Mouse (Mus musculus) heart, embryonic 14.5 days (tissue): Measurements from ENCODE around the gene Pla2g4f. TPM values are rescaled to one million over a fixed set of nuclear protein-coding genes. Genes with fewer than 3 reads are reported as not detected.

Source experiments
- ATAC-seq: fragments of 200-750 bp; cut with Nextera tagmentation; 2 replicates; pipeline ENCODE4 v1.8.0; 2017; ENCODE audit warnings: low read depth, moderate TSS enrichment; ENCODE audit not compliant: insufficient number of reproducible peaks, insufficient read depth, low FRiP score
- H3K27ac ChIP-seq, 2 experiments: fragments of 200-500 bp in 1 of 2; fragments of 300-500 bp in 1 of 2; sonication (generic) in 1 of 2; replicated peaks in 1 of 2; 2 replicates each; pipeline ENCODE4 v1.5.1; 2012 to 2014; ENCODE audit warnings: low read depth in 2 of 2, low read length in 2 of 2, control low read depth in 1 of 2, mild to moderate bottlenecking in 1 of 2, mixed read lengths in 1 of 2; ENCODE audit not compliant: control insufficient read depth in 1 of 2, insufficient read depth in 1 of 2
- H3K27me3 ChIP-seq: fragments of 300-500 bp; sonication (generic); 2 replicates; pipeline ENCODE4 v1.6.1; 2014; ENCODE audit warnings: mild to moderate bottlenecking, low read length, control low read depth; ENCODE audit not compliant: control insufficient read depth, insufficient read depth
- H3K36me3 ChIP-seq: fragments of 300-500 bp; sonication (generic); 2 replicates; pipeline ENCODE4 v1.6.1; 2014; ENCODE audit warnings: mild to moderate bottlenecking, control low read depth, low read length, mixed read lengths; ENCODE audit not compliant: control insufficient read depth, insufficient read depth
- H3K4me1 ChIP-seq, 2 experiments: fragments of 200-500 bp in 1 of 2; fragments of 300-500 bp in 1 of 2; sonication (generic) in 1 of 2; 2 replicates each; pipeline ENCODE4 v1.6.1; 2012 to 2014; ENCODE audit warnings: low read length in 2 of 2, control low read depth in 1 of 2, mixed read lengths in 1 of 2; ENCODE audit not compliant: control insufficient read depth in 2 of 2, insufficient read depth in 2 of 2
- H3K4me2 ChIP-seq: fragments of 300-500 bp; sonication (generic); 2 replicates; pipeline ENCODE4 v1.6.1; 2014; ENCODE audit warnings: mild to moderate bottlenecking, low read length
- H3K4me3 ChIP-seq, 2 experiments: fragments of 200-500 bp in 1 of 2; fragments of 300-500 bp in 1 of 2; sonication (generic) in 1 of 2; 2 replicates each; pipeline ENCODE4 v1.5.1; 2012 to 2014; ENCODE audit warnings: low read length in 2 of 2, mild to moderate bottlenecking in 2 of 2, control low read depth in 1 of 2, low read depth in 1 of 2, moderate library complexity in 1 of 2; ENCODE audit not compliant: control insufficient read depth in 1 of 2, insufficient read depth in 1 of 2
- H3K9ac ChIP-seq: fragments of 300-500 bp; sonication (generic); 2 replicates; pipeline ENCODE4 v1.6.1; 2014; ENCODE audit warnings: mild to moderate bottlenecking, low read length
- H3K9me3 ChIP-seq: fragments of 300-500 bp; sonication (generic); 2 replicates; pipeline ENCODE4 v1.6.1; 2016; ENCODE audit warnings: low read length, control low read depth; ENCODE audit not compliant: control insufficient read depth
- WGBS: fragments of 180-500 bp; shearing (Covaris S2); extraction: QIAGEN DNeasy Blood & Tissue Kit; methylation state at CpG from one replicate; pipeline ENCODE4 v1.1.7; 2014; 5-methylcytosine and 5-hydroxymethylcytosine counted together
- polyA plus RNA-seq: library from polyadenylated mRNA; unstranded; fragments of >200 nt; fragmentation: Nextera tagmentation; extraction: Ambion mirVana; gene quantifications from 2 replicates; pipeline ENCODE4 v1.2.1, GENCODE M21; 2014

Pla2g4f gene
- polyA plus RNA-seq, 1 experiment from 2014 or later, result 0.09 TPM

- Histone ChIP-seq H3K9ac (no peak overlapping the region), H3K4me3 (no peak overlapping the region), H3K4me1 (no peaks in the 10 kb centered on the region), H3K36me3 (peaks cover 88% of the 10 kb centered on the region), H3K4me2 (no peak overlapping the region), H3K27ac (no peak overlapping the region), H3K9me3 (no peaks in the 10 kb centered on the region), H3K27me3 (no peaks in the 10 kb centered on the region)
- no peak for ATAC-seq
- 93% methylated on average over 4 of the region's 4 CpGs for WGBS
These were observed 17.6 kb upstream of the Pla2g4f start for GRCm38 (mm10) chr2:120331575-120331974.

- ATAC-seq, result no peak
- 66% methylated on average over 4 of the region's 4 CpGs for WGBS
- no peaks in the 10 kb centered on the region for H3K9me3 ChIP-seq
These were observed 1.1 kb upstream of the Pla2g4f start for GRCm38 (mm10) chr2:120315077-120315476.

GRCm38 (mm10) chr2:120314487-120314886 lies 522 bp upstream of the Pla2g4f start:
- no peak overlapping the region for H3K4me3 ChIP-seq
- WGBS, result 85% methylated on average over 4 of the region's 4 CpGs
- no peak overlapping the region for H3K4me2 ChIP-seq
- no peak overlapping the region for H3K27ac ChIP-seq
- no peak for ATAC-seq
- no peak overlapping the region for H3K9ac ChIP-seq
- peaks cover 37% of the 10 kb centered on the region for H3K36me3 ChIP-seq
- no peaks in the 10 kb centered on the region for H3K9me3 ChIP-seq
- no peaks in the 10 kb centered on the region for H3K4me1 ChIP-seq
- H3K27me3 ChIP-seq, result no peaks in the 10 kb centered on the region

More at GRCm38 (mm10) chr2:120315077-120315476, 1.1 kb upstream of the Pla2g4f start:
- Histone ChIP-seq H3K27me3 (no peaks in the 10 kb centered on the region), H3K27ac (no peak overlapping the region), H3K4me3 (no peak overlapping the region), H3K9ac (no peak overlapping the region), H3K4me2 (no peak overlapping the region), H3K4me1 (no peaks in the 10 kb centered on the region), H3K36me3 (peaks cover 39% of the 10 kb centered on the region)

- Histone ChIP-seq H3K9me3 (no peaks in the 10 kb centered on the region), H3K27ac (no peak overlapping the region), H3K4me3 (no peak overlapping the region), H3K27me3 (no peaks in the 10 kb centered on the region), H3K4me2 (no peak overlapping the region), H3K4me1 (no peaks in the 10 kb centered on the region), H3K36me3 (peaks cover 16% of the 10 kb centered on the region), H3K9ac (no peak overlapping the region)
- no peak for ATAC-seq
- 83% methylated on average over 7 of the region's 7 CpGs for WGBS
These were observed 1.6 kb downstream of the Pla2g4f start for GRCm38 (mm10) chr2:120312276-120312825.

- WGBS, result 3% methylated on average over 3 of the region's 3 CpGs
These were observed 9.9 kb downstream of the Pla2g4f start for GRCm38 (mm10) chr2:120304113-120304512.

GRCm38 (mm10) chr2:120301076-120301475 lies 12.9 kb downstream of the Pla2g4f start:
- Histone ChIP-seq H3K4me1 (no peaks in the 10 kb centered on the region; a peak in 1 of 4 replicates), H3K4me2 (no peak overlapping the region), H3K27ac (no peak overlapping the region), H3K4me3 (no peak overlapping the region), H3K9me3 (no peaks in the 10 kb centered on the region), H3K36me3 (no peaks in the 10 kb centered on the region), H3K9ac (no peak overlapping the region), H3K27me3 (no peaks in the 10 kb centered on the region)
- WGBS, result 88% methylated on average over 6 of the region's 6 CpGs
- ATAC-seq, result no peak

More at GRCm38 (mm10) chr2:120304113-120304512, 9.9 kb downstream of the Pla2g4f start:
- no peaks in the 10 kb centered on the region; a peak in 1 of 4 replicates for H3K4me1 ChIP-seq
- no peak overlapping the region for H3K4me2 ChIP-seq
- H3K4me3 ChIP-seq, result no peak overlapping the region
- no peak for ATAC-seq
- no peak overlapping the region for H3K27ac ChIP-seq
- no peak overlapping the region for H3K9ac ChIP-seq
- no peaks in the 10 kb centered on the region for H3K27me3 ChIP-seq
- H3K9me3 ChIP-seq, result no peaks in the 10 kb centered on the region
- H3K36me3 ChIP-seq, result no peaks in the 10 kb centered on the region

- Histone ChIP-seq H3K4me2 (no peak overlapping the region), H3K9me3 (no peaks in the 10 kb centered on the region), H3K36me3 (no peaks in the 10 kb centered on the region), H3K4me1 (no peaks in the 10 kb centered on the region; a peak in 1 of 4 replicates), H3K27ac (no peak overlapping the region), H3K4me3 (no peak overlapping the region), H3K27me3 (no peaks in the 10 kb centered on the region), H3K9ac (no peak overlapping the region)
- ATAC-seq, result no peak
- WGBS, result 81% methylated on average over 4 of the region's 4 CpGs
These were observed 14.1 kb downstream of the Pla2g4f start for GRCm38 (mm10) chr2:120299866-120300265.

- 19% methylated on average over 2 of the region's 2 CpGs for WGBS
- Histone ChIP-seq H3K27me3 (no peaks in the 10 kb centered on the region), H3K9ac (no peak overlapping the region), H3K9me3 (no peaks in the 10 kb centered on the region), H3K27ac (no peak overlapping the region), H3K4me3 (no peak overlapping the region), H3K36me3 (no peaks in the 10 kb centered on the region), H3K4me1 (no peaks in the 10 kb centered on the region), H3K4me2 (no peak overlapping the region)
- ATAC-seq, result no peak
These were observed 17.8 kb downstream of the Pla2g4f start for GRCm38 (mm10) chr2:120296160-120296559.
